Mouse (Mus musculus) testis, adult 2 months (tissue): ENCODE data around the gene Hist1h2ad.

Experiments
- CTCF ChIP-seq: fragments of 200-500 bp; IDR thresholded peaks from 2 replicates; pipeline ENCODE4 v1.5.1; 2012; ENCODE audit warnings: low read depth, mild to moderate bottlenecking, inconsistent platforms, low read length, moderate library complexity; ENCODE audit not compliant: control insufficient read depth, insufficient read depth, insufficient replicate concordance
- POLR2A ChIP-seq: fragments of 200-500 bp; IDR thresholded peaks from 2 replicates; pipeline ENCODE4 v1.6.1; 2012; ENCODE audit warnings: low read depth, mild to moderate bottlenecking, inconsistent platforms, low read length, moderate library complexity; ENCODE audit not compliant: control insufficient read depth

DNA sequence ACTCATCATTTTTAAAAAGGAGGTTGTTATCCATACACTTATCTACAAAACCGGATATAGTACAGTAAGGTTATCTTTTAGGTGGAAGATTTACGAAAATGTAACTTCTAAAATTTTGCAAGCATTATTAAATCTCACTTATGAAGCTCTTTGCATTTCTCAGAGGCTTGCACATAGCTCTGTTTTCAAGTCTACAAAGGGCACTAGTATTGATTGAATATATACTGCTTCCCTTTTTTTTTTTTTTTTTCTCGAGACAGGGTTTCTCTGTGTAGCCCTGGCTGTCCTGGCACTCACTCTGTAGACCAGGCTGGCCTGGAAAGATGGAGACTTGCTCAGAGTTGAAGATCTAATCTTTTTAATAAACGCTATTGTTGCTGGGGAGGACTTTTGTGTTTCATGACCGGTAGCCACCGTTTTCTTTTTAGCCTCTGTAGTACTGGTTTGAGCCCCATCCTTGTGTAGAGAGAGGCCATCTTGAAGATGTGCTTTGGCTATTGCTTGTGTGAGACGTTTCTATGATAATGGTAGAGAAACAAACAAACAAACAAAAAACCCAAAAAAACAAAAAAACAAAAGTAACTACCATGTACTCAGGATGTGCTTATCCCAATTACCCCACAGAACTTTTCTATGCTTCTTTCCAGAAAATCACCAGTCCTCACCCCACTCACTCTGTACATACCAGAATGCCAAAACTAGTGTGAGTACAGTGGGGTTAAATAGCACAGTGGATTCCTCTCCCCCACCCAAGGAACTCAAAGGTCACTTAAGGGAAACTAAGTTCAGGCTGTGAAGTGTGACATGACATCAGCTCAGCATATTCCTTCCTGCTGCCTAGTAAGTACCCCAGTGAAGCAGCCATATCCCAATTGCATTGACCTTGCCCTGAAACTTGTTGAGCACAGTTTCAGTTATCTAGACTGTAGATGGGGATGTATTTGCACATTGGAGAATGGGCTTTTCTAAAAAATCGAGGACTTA lies 22.0 kb upstream of the Hist1h2ad start:
- no peak for TF ChIP-seq CTCF
- no peak for TF ChIP-seq POLR2A
